Mouse (Mus musculus): ENCODE data around the gene Rapgef4.

DNA sequence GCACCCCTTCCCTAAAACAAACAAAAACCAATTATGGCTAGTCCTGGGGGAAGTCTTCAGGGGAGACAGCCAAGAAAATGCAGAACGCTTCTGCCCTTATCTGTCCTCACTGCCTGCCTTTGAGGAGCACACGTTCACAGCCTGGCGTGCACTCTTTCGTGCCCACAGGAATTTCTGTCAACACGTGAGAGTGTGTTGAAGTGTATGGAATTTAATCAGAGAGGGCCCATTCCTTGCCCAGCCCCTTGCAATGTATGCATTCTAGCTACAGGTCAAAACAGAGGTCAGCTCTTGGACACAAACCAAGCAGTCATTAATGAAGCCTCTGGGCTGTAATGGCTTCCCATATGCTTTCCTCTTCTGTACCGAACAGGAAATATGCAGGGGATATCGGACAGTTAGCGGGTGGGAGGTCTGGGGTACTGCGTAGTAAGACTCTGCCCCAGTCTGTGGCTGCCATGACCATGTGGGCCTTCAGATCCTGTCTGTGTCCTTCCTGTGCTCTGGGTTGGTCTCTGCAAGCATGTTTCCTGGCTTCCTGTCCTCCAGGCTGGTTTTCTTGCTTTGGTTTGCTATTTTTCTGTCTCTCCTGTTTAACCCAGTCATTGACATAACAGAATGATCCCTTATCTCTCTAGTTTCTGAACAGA is 188.5 kb downstream of the Rapgef4 start:
- TF ChIP-seq CTCF (IDR thresholded peaks at IDR 0.05; ENCODE audit: control insufficient read depth, insufficient read depth, insufficient read length): no peak
- no peak for TF ChIP-seq MAX (IDR thresholded peaks at IDR 0.05)
